Mouse (Mus musculus) forebrain, embryonic 13.5 days (tissue): Measurements from ENCODE around the gene Olfr70. TPM values are rescaled to one million over a fixed set of nuclear protein-coding genes. Genes with fewer than 3 reads are reported as not detected.

Experiments
- polyA plus RNA-seq: library from polyadenylated mRNA; unstranded; fragments of >200 nt; fragmentation: Nextera tagmentation; extraction: Ambion mirVana; gene quantifications from 2 replicates; pipeline ENCODE4 v1.2.1, GENCODE M21; 2015

Gene Olfr70
- polyA plus RNA-seq, 1 experiment from 2014 or later = not detected

Other genes starting within 250 kb of the Olfr70 start
- 3.9 and 4.0 TPM in 2 replicates for gene Cd72, start 246.2 kb downstream of the Olfr70 start, polyA plus RNA-seq
- gene Sit1, start 217.1 kb downstream of the Olfr70 start, polyA plus RNA-seq = not detected in 2 replicates
- gene Ccdc107, start 207.9 kb downstream of the Olfr70 start, polyA plus RNA-seq = 51.1 and 52.0 TPM in 2 replicates
- 38.2 and 40.3 TPM in 2 replicates for gene Arhgef39, start 201.1 kb downstream of the Olfr70 start, polyA plus RNA-seq
- gene Car9, start 193.8 kb downstream of the Olfr70 start, polyA plus RNA-seq = 0.40 and 0.80 TPM in 2 replicates
- 11.4 and 12.2 TPM in 2 replicates for gene Tpm2, start 177.0 kb downstream of the Olfr70 start, polyA plus RNA-seq
- gene Creb3, start 138.5 kb downstream of the Olfr70 start, polyA plus RNA-seq = 61.8 and 65.1 TPM in 2 replicates
- gene Tln1, start 138.1 kb downstream of the Olfr70 start, polyA plus RNA-seq = 48.0 and 54.7 TPM in 2 replicates
- 27.5 and 27.9 TPM in 2 replicates for gene Rgp1, start 122.1 kb downstream of the Olfr70 start, polyA plus RNA-seq
- gene Gba2, start 121.9 kb downstream of the Olfr70 start, polyA plus RNA-seq = 44.5 and 47.4 TPM in 2 replicates
- gene Msmp, start 116.3 kb downstream of the Olfr70 start, polyA plus RNA-seq = 0.65 and 1.8 TPM in 2 replicates
- 9.1 and 10.7 TPM in 2 replicates for gene Npr2, start 68.9 kb downstream of the Olfr70 start, polyA plus RNA-seq
- gene Spag8, start 47.2 kb downstream of the Olfr70 start, polyA plus RNA-seq = 3.9 and 6.8 TPM in 2 replicates
- 75.6 and 79.2 TPM in 2 replicates for gene Hint2, start 44.3 kb downstream of the Olfr70 start, polyA plus RNA-seq
- 12.1 and 13.8 TPM in 2 replicates for gene Tmem8b, start 31.8 kb downstream of the Olfr70 start, polyA plus RNA-seq
- 2.1 and 2.9 TPM in 2 replicates for gene Fam221b, start 31.7 kb downstream of the Olfr70 start, polyA plus RNA-seq
- not detected in 2 replicates for gene Olfr71, start 9.4 kb upstream of the Olfr70 start, polyA plus RNA-seq
- 0.30 and 0.48 TPM in 2 replicates for gene Hrct1, start 26.4 kb upstream of the Olfr70 start, polyA plus RNA-seq
- not detected in 2 replicates for gene Spaar, start 29.2 kb upstream of the Olfr70 start, polyA plus RNA-seq
- not detected in 2 replicates for gene Olfr159, start 70.2 kb upstream of the Olfr70 start, polyA plus RNA-seq
- not detected in 2 replicates for gene Olfr156, start 123.1 kb upstream of the Olfr70 start, polyA plus RNA-seq
- gene Olfr157, start 139.4 kb upstream of the Olfr70 start, polyA plus RNA-seq = not detected in 2 replicates
- not detected in 2 replicates for gene Olfr155, start 150.8 kb upstream of the Olfr70 start, polyA plus RNA-seq
- gene Reck, start 174.7 kb upstream of the Olfr70 start, polyA plus RNA-seq = 4.4 and 4.8 TPM in 2 replicates